Mouse (Mus musculus) liver, postnatal 0 days (tissue): ENCODE measurements around the gene Ndel1.
A peak's percentile ranks its signal among the peaks of the same experiment; 100 is the strongest.

Source experiments
- CTCF ChIP-seq: sonication (generic); IDR thresholded peaks from 2 replicates; pipeline ENCODE4 v1.5.1; 2016; ENCODE audit warnings: antibody characterized with exemption, low read depth
- EP300 ChIP-seq: IDR thresholded peaks from 2 replicates; pipeline ENCODE4 v1.6.1; 2016; ENCODE audit warnings: antibody characterized with exemption, low read depth, mild to moderate bottlenecking

GRCm38 (mm10) chr11:68896247-68896646, 24.6 kb upstream of the Ndel1 start:
- TF ChIP-seq CTCF (no peak), EP300 (peak; percentile 31; the same call in 1 of the 2 replicates)
